Mouse (Mus musculus): ENCODE data around the gene Mipep.

The Mipep gene

DNA sequence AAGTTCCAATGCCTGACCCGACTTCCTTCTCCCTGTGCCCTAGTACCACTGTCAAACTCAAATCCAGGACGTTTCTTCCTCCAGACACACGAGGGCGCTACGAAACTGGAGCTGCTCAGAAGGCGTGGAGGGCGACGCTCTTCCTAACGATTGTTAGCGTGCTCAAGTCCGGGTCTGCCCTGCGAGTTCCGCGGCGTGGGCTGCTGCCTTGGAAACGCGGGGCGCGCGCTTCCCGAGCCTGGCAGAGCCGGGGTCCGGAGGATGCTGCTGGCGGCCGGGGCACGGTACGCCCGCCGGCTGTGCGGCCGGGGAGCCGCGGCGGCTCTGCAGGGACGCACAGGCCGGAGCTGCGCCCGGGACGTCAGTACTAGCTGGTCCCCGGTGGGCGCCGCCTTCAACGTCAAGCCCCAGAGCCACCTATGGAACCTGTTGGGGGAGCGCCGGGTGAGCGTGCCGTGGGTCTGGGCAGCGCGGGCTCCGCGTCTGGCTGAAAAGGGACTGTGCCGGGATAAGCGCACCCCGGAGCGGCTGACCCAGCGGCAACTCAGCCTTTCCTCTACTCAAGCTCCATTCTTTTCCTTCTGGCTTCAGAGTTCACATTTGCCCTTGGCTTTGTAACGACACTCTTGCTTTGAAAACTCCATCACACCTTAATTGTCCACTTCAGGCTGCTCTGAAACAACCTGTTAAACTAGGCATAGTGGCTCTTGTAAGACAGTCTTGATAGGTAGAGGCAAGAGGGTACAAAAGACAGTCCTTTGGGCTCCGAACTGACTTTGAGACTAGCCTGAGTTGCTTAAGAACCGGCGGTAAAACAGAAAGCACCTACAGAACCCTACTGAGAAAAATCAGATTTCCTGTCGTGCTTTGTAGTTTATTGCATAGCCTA is at the start of gene Mipep:
TSS of gene Mipep (plus strand) at position 147 of the 889 bp plus-strand sequence.
- peak; percentile 90 for DNase-seq (ENCODE audit: low spot score)

DNA sequence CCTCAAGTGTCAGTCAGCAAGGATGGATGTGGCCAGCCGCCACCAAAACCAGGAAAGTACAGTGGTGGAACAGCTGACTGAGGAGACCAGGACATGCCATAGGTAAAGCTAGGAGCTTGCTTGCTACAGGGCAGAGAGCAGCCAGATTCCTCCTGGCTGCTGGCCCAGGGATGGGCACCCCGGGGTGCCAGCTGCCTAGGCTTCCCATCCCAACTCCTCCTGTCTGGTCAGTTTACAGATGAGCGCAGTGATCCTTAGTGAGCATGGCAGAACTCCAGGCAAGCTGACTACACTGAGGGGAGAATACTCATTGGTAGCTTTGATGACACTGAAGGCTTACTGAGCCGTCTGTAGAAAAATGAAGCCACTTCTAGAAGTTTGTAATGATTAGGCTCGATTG is 49.2 kb upstream of the Mipep start:
- DNase-seq (ENCODE audit: low spot score), result no peak

DNA sequence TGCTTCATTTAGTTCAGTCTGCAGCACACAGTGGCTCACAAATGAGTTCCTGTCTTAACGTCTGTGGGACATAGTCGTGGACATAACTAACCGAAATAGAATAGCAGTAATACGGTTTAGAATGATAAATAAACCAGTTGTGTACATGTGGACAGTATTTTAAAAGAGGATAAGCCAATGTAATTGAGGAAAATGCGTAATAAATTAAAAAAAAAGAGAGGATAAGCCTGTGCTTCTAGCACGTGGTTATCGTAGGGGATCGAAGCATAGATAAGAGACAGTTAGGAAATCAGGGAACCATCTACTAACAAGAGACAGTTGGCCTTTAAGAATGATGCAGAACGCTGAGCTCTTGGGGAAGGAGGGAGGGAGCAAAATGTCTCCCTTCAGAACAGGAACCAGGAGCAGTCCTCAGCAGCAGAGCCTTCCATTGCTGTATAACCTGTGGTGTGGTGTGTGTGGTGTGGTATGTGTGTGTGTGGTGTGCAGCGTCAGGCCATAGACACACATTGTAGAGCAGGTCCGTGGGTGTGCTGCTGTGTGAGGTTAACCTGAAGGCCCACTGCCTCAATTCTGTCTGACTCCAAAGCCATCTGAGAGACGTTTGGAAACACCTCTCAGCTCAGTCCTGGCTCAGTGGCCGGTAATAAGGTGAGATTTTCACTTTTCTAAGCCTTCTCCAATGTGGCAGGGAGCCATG is 48.4 kb upstream of the Mipep start:
- no peak for DNase-seq (ENCODE audit: low spot score)

GRCm38 (mm10) chr14:60736591-60737192 is 47.7 kb upstream of the Mipep start:
- no peak for DNase-seq (ENCODE audit: low spot score)

GRCm38 (mm10) chr14:60737202-60737611 is 47.2 kb upstream of the Mipep start:
- no peak for DNase-seq (ENCODE audit: low spot score)

- DNase-seq (ENCODE audit: low spot score), result no peak
Measured at GRCm38 (mm10) chr14:60738434-60738938, 45.9 kb upstream of the Mipep start.

GRCm38 (mm10) chr14:60739155-60739554 is 45.2 kb upstream of the Mipep start:
- DNase-seq (ENCODE audit: low spot score), result no peak

- no peak for DNase-seq (ENCODE audit: low spot score)
Measured at GRCm38 (mm10) chr14:60739616-60740015, 44.8 kb upstream of the Mipep start.

DNA sequence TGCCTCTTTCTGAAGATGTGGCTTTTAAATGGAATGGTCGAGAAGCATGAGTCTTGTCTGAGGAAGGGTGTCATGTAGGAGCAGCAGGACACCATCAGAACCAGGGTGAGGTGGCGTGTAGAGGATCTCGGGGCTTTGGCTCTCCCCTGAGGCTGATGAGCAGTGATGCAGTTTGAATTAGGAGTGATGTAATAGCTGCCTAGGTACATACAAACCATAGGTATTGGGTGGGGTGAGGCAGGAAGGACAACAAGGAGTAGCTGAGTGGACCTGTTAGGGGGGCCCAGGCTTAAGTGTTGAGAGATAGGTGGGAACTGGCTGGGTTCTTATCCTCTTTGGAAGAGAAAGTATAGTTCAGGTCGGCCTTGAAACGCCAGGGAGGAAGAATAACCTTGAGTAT is 43.9 kb upstream of the Mipep start:
- no peak for DNase-seq (ENCODE audit: low spot score)

- DNase-seq (ENCODE audit: low spot score), result no peak
Measured at GRCm38 (mm10) chr14:60741033-60741432, 43.3 kb upstream of the Mipep start.

GRCm38 (mm10) chr14:60741490-60741981 is 42.8 kb upstream of the Mipep start:
- peak; percentile 33 for DNase-seq (ENCODE audit: low spot score)

DNA sequence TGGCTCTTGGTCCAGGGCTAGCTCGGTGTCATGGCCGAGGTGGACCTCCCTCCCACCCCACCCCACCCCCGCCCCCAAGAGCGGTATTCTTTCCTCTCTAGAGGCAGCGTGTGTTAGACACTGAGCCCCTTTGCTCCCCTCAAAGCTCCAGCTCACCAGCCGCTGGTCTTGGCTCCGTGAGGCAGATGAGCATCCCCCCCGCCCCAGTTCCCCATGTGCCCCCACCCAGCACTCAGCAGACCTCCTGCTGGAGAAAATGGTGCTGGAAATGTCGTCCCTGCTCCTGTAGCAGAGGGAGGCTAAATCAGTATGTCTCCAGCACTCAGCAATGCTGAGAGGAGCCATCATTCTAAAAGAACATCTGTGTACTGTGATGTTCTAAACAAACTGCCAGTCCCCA is 40.7 kb upstream of the Mipep start:
- no peak for DNase-seq (ENCODE audit: low spot score)

DNA sequence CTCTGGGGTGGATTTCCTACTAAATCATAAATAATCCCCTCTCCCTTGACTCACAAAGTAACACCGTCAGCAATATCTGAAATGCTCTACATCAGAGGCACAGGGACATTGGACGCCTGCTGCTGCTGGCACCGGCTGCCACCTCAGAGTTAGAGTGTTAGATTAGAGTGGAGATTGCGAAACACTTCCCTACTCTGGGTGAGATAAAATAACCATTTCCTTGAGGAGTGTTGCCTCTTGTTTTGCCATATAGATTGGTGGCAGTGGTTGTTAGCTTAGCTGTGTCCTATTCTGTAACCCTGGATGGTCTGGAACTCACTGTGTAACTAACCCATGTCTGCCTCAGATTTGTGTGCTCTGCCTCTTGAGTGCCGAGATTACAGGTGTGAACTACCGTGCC is 39.2 kb upstream of the Mipep start:
- DNase-seq (ENCODE audit: low spot score), result no peak

DNA sequence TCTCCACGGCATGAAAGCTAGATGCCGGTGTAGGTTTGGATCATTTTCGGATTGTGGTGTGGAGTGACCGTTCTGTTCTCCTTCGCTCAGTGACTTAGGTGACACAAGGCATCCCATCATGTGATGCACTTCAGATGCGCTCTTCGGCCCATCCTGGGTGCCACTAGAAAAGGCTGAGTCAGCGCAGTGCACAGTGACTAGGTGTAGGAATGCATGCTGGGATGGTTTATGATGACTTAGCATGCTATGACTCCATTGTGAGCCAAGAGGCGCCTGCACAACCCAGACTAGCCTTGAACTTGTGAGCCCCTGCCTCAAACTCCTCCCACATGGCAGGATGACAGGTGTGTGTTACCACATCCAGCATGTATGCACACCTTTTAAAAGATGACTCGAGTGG is 38.2 kb upstream of the Mipep start:
- no peak for DNase-seq (ENCODE audit: low spot score)

DNA sequence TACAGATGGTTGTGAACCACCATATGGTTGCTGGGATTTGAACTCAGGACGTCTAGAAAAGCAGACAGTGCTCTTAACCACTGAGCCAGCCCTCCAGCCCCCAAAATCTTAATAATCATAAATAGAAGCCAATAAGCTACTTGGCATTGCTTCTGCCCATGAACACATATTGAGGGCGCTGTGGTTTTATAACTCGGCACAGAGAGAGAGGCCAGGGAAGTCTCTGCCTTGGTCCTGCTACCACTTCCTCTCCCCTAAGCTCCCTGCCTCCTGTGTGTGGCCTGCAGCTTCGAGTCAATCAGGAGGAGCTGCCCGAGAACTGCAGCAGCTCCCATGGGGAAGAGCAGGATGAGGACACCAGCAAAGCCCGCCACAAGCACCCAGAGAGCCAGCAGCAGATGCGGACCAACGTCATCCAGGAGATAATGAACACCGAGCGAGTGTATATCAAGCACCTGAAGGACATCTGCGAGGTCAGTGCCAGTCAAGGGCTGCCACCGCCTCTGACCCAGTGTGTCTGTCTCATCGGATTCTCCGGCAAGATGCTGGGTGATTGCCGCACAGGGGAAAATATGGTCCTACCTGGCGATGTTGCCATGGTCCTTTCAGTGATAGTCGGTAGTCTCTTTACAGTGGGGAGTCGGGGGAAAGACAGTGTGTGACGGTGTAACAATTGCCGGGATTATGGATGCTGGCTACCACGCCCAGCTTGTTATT is 37.1 kb upstream of the Mipep start:
- no peak for DNase-seq (ENCODE audit: low spot score)

DNA sequence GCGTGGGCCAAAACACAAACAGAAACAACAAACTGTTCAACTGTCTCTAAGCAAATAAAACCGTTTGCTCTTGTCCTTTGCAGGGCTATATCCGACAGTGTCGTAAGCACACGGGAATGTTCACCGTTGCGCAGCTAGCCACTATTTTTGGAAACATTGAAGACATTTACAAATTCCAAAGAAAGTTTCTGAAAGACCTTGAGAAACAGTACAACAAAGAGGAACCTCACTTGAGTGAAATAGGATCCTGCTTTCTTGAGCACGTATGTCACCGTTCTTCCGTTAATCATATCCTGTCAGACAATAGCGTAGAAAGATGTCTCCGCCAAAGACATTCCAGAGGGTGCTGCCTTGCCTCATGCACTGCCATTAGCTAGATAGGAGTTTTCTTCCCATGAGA is 34.5 kb upstream of the Mipep start:
- no peak for DNase-seq (ENCODE audit: low spot score)

DNA sequence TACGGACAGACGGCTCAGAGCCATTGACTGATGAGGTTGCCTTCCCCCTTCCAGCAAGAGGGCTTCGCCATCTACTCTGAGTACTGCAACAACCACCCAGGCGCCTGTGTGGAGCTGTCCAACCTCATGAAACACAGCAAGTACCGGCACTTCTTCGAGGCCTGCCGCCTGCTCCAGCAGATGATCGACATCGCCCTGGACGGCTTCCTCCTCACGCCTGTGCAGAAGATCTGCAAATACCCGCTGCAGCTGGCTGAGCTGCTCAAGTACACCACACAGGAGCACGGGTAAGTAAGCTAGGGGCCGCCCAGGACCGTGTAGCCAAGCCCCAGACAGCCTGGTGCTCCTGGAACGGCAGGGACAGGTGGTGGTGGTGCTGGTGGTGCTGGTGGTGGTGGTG is 32.8 kb upstream of the Mipep start:
- no peak for DNase-seq (ENCODE audit: low spot score)

DNA sequence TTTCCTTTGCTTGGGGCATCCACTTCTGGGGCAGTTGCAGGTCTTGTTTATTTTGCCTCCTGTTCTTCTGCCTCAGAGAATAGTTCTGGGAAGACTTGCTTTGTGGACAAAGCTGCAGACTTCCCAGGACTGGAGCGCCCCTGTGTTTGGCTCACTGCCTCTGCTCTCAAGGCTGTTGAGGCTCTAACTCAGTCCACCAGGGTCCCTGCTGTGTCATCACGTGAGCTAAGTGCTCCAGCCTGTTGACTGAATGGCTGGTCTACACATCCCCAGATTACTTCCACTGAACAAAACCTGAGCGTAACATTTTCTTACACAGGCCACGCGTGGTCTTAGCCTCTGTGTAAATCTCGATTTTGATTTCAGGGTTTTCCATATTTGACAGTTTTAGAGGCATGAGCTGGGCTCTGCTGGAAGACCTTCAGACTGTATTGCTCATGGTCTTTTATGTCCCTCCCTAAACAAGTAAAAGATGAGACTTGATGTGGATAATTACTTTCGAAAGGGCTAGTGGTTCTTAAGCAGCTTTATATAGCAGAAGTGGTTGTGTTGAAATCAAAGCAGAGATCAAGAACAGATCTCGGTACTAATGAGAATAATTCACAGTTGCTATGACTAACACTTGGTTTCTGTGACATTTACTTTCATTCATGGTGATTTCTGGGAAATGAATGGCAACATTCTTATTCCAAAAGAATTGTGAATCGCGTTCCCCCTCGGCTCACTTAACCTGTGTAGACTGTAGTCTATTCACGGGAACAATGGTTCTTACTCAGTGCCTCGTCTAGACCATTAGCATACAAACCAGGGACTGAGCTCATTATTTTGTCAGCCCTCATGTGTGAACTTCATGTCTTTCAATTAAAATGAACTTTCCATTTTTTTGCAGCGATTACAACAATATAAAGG is 31.2 kb upstream of the Mipep start:
- DNase-seq (ENCODE audit: low spot score), result no peak

- no peak for DNase-seq (ENCODE audit: low spot score)
Measured at GRCm38 (mm10) chr14:60753801-60754126, 30.6 kb upstream of the Mipep start.

DNA sequence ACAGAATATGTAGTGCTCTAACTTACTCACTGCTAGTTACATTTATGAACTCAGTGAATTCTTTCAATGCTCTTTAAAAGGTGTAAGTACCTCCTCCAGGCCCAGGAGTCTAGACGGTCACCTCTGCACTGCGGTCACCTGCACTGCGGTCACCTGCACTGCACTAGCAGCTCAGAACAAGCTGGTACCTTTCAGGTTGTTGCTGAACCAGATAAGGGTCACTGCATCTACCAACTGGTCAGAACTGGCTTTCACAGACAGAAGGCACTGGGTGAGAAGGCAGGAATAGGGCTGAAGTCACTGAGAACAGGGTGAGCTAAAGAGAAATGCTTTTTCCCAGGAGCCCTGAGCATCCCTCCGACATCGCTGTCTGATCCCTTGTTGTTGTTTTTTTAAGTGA is 29.7 kb upstream of the Mipep start:
- DNase-seq (ENCODE audit: low spot score), result no peak

- no peak for DNase-seq (ENCODE audit: low spot score)
Measured at GRCm38 (mm10) chr14:60756271-60756670, 28.1 kb upstream of the Mipep start.

All from MN1 (cell line).